Mouse (Mus musculus) intestine, postnatal 0 days (tissue): Measurements from ENCODE around the gene Tmc7. TPM values are rescaled to one million over a fixed set of nuclear protein-coding genes. Genes with fewer than 3 reads are reported as not detected.

Experiments used
- ATAC-seq: fragments of 200-750 bp; cut with Nextera tagmentation; 2 replicates; pipeline ENCODE4 v1.8.0; 2017; ENCODE audit warnings: mild to moderate bottlenecking, moderate TSS enrichment, moderate library complexity
- H3K27ac ChIP-seq: fragments of 300-500 bp; sonication (generic); 2 replicates; pipeline ENCODE4 v1.5.1; 2014; ENCODE audit warnings: mild to moderate bottlenecking, low read depth, low read length, moderate library complexity
- H3K27me3 ChIP-seq: fragments of 300-500 bp; sonication (generic); replicated peaks from 2 replicates; pipeline ENCODE4 v1.6.1; 2014; ENCODE audit warnings: low read length, mixed read lengths; ENCODE audit not compliant: control insufficient read depth, insufficient read depth
- H3K36me3 ChIP-seq: fragments of 300-500 bp; sonication (generic); 2 replicates; pipeline ENCODE4 v1.6.1; 2014; ENCODE audit warnings: mild to moderate bottlenecking, moderate library complexity; ENCODE audit not compliant: control insufficient read depth, insufficient read depth
- H3K4me1 ChIP-seq: fragments of 300-500 bp; sonication (generic); replicated peaks from 2 replicates; pipeline ENCODE4 v1.6.1; 2014; ENCODE audit warnings: antibody characterized with exemption, low read length, mixed read lengths; ENCODE audit not compliant: control insufficient read depth, insufficient read depth
- H3K4me2 ChIP-seq: fragments of 300-500 bp; sonication (generic); replicated peaks from 2 replicates; pipeline ENCODE4 v1.6.1; 2014; ENCODE audit warnings: low read depth, mild to moderate bottlenecking, moderate library complexity
- H3K4me3 ChIP-seq: fragments of 300-500 bp; sonication (generic); 2 replicates; pipeline ENCODE4 v1.5.1; 2014; ENCODE audit warnings: low read depth, low read length
- H3K9ac ChIP-seq: fragments of 300-500 bp; sonication (generic); 2 replicates; pipeline ENCODE4 v1.6.1; 2014; ENCODE audit warnings: mild to moderate bottlenecking, low read depth, low read length
- H3K9me3 ChIP-seq: fragments of 300-500 bp; sonication (generic); 2 replicates; pipeline ENCODE4 v1.6.1; 2016; ENCODE audit warnings: mixed run types; ENCODE audit not compliant: control insufficient read depth
- CTCF ChIP-seq: sonication (generic); IDR thresholded peaks from 2 replicates; pipeline ENCODE4 v1.5.1; 2016; ENCODE audit warnings: low read depth, mild to moderate bottlenecking, control low read depth, antibody characterized with exemption, moderate library complexity
- WGBS: fragments of 180-500 bp; shearing (Covaris S2); extraction: QIAGEN DNeasy Blood & Tissue Kit; methylation state at CpG from one replicate; pipeline ENCODE4 v1.1.7; 2014; 5-methylcytosine and 5-hydroxymethylcytosine counted together
- polyA plus RNA-seq: library from polyadenylated mRNA; unstranded; fragments of >200 nt; fragmentation: Nextera tagmentation; extraction: Ambion mirVana; gene quantifications from 2 replicates; pipeline ENCODE4 v1.2.1, GENCODE M21; 2015

Gene Tmc7
- polyA plus RNA-seq, 1 experiment from 2014 or later = 1.4 TPM

DNA sequence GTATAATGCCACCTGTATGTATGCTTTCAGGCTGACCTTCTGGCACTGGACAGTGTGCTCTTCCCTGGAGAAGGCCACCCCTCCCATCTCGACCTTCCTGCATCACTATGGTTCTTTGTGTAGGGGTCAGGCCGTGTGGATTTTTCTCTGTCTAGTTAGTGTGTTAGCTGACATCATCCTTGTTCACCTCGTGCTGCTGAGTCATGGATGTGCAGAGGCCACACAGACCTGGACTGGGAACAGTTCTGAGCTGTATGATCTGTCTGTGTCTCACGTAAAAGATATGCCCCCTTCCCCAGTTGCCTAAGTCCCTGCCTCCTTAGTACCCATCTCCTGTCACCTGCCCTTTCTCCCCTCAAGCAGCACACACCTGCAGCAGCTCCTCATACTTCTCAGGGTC is 57.6 kb downstream of the Tmc7 start:
- H3K36me3 ChIP-seq = peaks cover 51% of the 10 kb centered on the region
- no peak overlapping the region for H3K4me3 ChIP-seq
- WGBS = 80% methylated on average over 4 of the region's 4 CpGs
- no peak overlapping the region for H3K9ac ChIP-seq
- TF ChIP-seq CTCF = no peak
- H3K4me2 ChIP-seq = no peak overlapping the region
- ATAC-seq = no peak
- no peaks in the 10 kb centered on the region for H3K4me1 ChIP-seq
- no peaks in the 10 kb centered on the region for H3K27me3 ChIP-seq
- H3K9me3 ChIP-seq = no peaks in the 10 kb centered on the region
- H3K27ac ChIP-seq = no peak overlapping the region

DNA sequence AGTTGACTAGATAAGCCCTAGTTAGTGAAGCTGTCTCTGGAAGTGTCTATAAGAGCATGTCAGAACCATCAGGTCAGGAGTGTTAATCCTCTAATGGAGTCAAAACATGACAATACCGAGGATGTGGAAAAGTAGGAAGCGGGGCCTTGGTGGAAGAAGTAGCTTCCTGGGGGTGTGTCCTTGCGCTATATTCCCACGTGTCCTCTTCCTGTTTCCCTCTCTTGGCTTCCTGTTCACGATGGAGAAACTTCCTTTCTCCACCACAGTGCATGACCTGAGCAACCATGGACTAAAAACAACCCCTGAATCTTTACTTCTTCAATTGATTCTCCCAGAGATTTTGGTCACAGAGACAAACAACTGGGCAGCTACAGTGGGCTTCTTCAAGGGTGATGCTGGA is 62.5 kb downstream of the Tmc7 start:
- no peak overlapping the region for H3K9ac ChIP-seq

DNA sequence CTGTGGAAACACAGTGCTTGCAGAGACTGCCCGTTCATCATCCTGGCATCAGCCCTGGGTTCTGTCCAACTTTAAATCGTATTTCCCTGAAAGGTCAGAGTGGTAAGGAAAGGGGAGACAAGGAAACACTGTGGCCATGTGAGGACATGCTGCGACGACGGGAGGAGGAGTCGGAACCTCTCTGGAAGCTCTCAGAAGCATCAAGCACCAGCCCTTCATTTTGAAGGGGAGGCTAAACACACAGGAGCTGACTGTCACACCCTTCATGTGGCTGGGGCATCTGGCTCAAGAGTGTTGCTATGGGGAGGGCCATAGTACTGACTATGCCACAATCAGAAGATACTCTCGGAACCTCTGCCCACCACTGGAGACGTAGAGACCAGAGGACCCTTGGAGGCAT is 64.9 kb downstream of the Tmc7 start:
- no peak for ATAC-seq
- WGBS = 75% methylated on average over 8 of the region's 8 CpGs
- Histone ChIP-seq H3K4me1 (no peaks in the 10 kb centered on the region), H3K4me2 (no peak overlapping the region), H3K27me3 (no peaks in the 10 kb centered on the region), H3K4me3 (no peak overlapping the region), H3K27ac (no peak overlapping the region), H3K9ac (no peak overlapping the region), H3K36me3 (peaks cover 11% of the 10 kb centered on the region; the same call in 1 of the 2 replicates), H3K9me3 (no peaks in the 10 kb centered on the region)
- no peak for TF ChIP-seq CTCF

More for the DNA sequence above, 62.5 kb downstream of the Tmc7 start:
- no peaks in the 10 kb centered on the region for H3K9me3 ChIP-seq
- H3K36me3 ChIP-seq = peaks cover 32% of the 10 kb centered on the region
- no peak overlapping the region for H3K4me2 ChIP-seq
- H3K4me1 ChIP-seq = no peaks in the 10 kb centered on the region
- WGBS = 85% methylated on average over 5 of the region's 5 CpGs
- no peak overlapping the region for H3K27ac ChIP-seq
- TF ChIP-seq CTCF = no peak
- no peak overlapping the region for H3K4me3 ChIP-seq
- no peaks in the 10 kb centered on the region for H3K27me3 ChIP-seq
- ATAC-seq = no peak

DNA sequence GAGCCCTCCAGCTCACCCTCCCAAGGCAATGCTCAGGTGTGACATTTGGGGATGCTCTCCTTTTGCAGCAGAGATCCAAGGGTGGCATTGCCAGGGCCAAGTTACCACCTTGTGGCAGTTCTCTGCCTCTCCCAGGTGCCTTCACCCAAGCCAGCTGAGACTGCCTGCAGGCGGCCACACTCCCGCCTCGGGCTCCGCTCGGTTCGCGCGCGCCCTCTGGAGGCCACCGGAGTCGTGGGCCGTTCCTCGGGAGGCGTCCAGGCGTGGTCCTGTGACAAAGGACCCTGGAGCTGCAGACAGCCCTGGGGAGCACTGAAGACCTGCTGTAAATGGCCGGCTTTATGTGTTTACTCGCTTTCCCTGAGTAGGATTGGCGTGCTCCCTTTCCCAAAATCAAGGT is 65.8 kb downstream of the Tmc7 start:
- Histone ChIP-seq H3K9me3 (no peaks in the 10 kb centered on the region), H3K27ac (no peak overlapping the region), H3K36me3 (peaks cover 8% of the 10 kb centered on the region; the same call in 1 of the 2 replicates), H3K27me3 (no peaks in the 10 kb centered on the region), H3K4me3 (no peak overlapping the region), H3K4me1 (no peaks in the 10 kb centered on the region), H3K9ac (no peak overlapping the region), H3K4me2 (no peak overlapping the region)
- ATAC-seq = peak; percentile 66
- whole genome bisulfite sequencing = 3% methylated on average over 18 of the region's 18 CpGs
- TF ChIP-seq CTCF = peak; percentile 99

DNA sequence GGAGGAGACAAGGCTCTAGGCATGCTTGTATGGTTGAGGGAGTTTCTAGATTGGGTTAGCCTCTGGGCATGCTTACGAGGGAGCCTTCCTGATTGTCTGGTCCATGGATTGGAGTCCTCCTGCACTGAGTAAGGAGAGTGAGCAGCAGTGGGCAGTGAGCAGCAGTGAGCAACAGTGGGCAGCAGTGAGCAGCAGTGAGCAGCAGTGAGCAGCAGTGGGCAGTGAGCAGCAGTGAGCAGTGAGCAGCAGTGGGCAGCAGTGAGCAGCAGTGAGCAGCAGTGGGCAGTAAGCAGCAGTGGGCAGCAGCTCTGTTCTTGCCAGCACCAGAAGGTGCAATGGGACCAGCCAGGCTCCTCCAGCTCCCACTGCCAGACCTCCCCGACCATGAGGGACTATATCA is 66.7 kb downstream of the Tmc7 start:
- peak; percentile 94 for TF ChIP-seq CTCF
- Histone ChIP-seq H3K36me3 (peaks cover 6% of the 10 kb centered on the region; the same call in 1 of the 2 replicates), H3K4me3 (no peak overlapping the region), H3K9me3 (no peaks in the 10 kb centered on the region), H3K4me1 (no peaks in the 10 kb centered on the region), H3K27ac (no peak overlapping the region), H3K9ac (no peak overlapping the region), H3K4me2 (no peak overlapping the region), H3K27me3 (no peaks in the 10 kb centered on the region)
- peak; percentile 34; the same call in 1 of the 2 replicates for ATAC-seq
- WGBS = 68% methylated on average over 2 of the region's 2 CpGs

DNA sequence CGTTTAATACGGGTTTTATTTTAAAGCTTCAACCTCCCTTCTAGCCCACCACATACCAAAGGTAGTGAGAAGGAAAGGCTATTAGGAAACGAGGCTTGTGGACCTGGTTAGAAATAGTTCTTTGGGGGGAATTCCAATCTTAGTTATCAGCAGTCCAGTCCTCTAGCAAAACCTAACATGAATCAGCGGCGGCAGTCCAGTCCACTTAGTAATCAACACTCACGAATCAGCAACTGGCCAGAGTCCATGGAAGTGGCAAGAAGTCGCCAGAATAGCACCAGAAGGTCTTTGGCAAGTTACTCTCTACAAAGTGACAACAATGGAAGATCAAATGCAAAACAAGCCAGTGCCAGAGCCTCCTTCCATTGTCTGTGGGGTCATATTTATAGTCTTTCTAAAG is 76.0 kb downstream of the Tmc7 start:
- 63% methylated on average over 7 of the region's 7 CpGs for WGBS
- ATAC-seq = no peak
- TF ChIP-seq CTCF = no peak

DNA sequence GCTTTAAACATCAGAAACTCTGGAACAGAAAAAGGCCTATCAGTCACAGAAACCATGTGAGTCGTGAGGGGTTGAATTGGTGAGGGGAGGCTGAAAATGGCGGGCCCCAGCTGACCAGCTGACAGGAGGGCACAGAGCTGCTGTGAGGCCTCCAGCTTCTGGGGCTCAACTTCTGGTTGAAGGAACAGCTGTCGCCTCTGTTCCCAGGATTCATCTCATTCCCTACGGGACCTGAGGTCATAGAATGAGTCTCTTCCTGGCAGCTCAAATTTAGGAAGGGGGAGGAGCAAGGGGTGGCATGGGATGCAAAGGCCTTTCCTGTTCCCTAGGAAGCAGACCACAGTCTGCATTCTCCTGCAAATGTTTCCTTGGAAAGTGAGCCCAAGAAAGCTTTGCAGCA is 80.7 kb downstream of the Tmc7 start:
- Histone ChIP-seq H3K4me1 (no peaks in the 10 kb centered on the region), H3K27me3 (no peaks in the 10 kb centered on the region), H3K27ac (no peak overlapping the region), H3K36me3 (no peaks in the 10 kb centered on the region), H3K9ac (no peak overlapping the region), H3K9me3 (no peaks in the 10 kb centered on the region), H3K4me2 (no peak overlapping the region), H3K4me3 (no peak overlapping the region)
- ATAC-seq = no peak
- 70% methylated on average over 4 of the region's 4 CpGs for WGBS
- no peak for TF ChIP-seq CTCF

More for the DNA sequence above, 76.0 kb downstream of the Tmc7 start:
- no peak overlapping the region for H3K27ac ChIP-seq
- H3K4me2 ChIP-seq = no peak overlapping the region
- no peaks in the 10 kb centered on the region for H3K27me3 ChIP-seq
- no peak overlapping the region for H3K4me3 ChIP-seq
- no peaks in the 10 kb centered on the region for H3K36me3 ChIP-seq
- H3K9ac ChIP-seq = no peak overlapping the region
- H3K9me3 ChIP-seq = no peaks in the 10 kb centered on the region
- no peaks in the 10 kb centered on the region for H3K4me1 ChIP-seq
